Mouse (Mus musculus) thymus, postnatal 4 days (tissue): ENCODE data around the gene H2-DMb2.
A peak's percentile ranks its signal among the peaks of the same experiment; 100 is the strongest.
"Not testable (repeated sequence)": the region's sequence is repeated elsewhere in the genome, so short reads cannot be mapped to it uniquely, and the experiment has no call there.

Experiments
- DNase-seq: peaks from one replicate; pipeline ENCODE4 v3.0.0; 2021

Gene H2-DMb2

GRCm38 (mm10) chr17:34138655-34139054 is 4.5 kb upstream of the H2-DMb2 start:
- no peak for DNase-seq

GRCm38 (mm10) chr17:34139416-34139815 is 3.7 kb upstream of the H2-DMb2 start:
- DNase-seq: no peak

GRCm38 (mm10) chr17:34140240-34140639 is 2.9 kb upstream of the H2-DMb2 start:
- DNase-seq: no peak

- no peak for DNase-seq
These were observed 1.7 kb upstream of the H2-DMb2 start for GRCm38 (mm10) chr17:34141448-34141847.

GRCm38 (mm10) chr17:34142456-34143010 is 574 bp upstream of the H2-DMb2 start:
- DNase-seq: no peak

- DNase-seq: no peak
These were observed 354 bp downstream of the H2-DMb2 start for GRCm38 (mm10) chr17:34143461-34143860.

GRCm38 (mm10) chr17:34144221-34144620 is 1.1 kb downstream of the H2-DMb2 start:
- DNase-seq: not testable (repeated sequence)

- no peak for DNase-seq
These were observed 1.9 kb downstream of the H2-DMb2 start for GRCm38 (mm10) chr17:34144960-34145371.

- no peak for DNase-seq
These were observed 9.8 kb downstream of the H2-DMb2 start, which contains the start of gene H2-DMb1 for GRCm38 (mm10) chr17:34152923-34153322. H2-DMb1 (plus strand) TSS chr17:34153072.

GRCm38 (mm10) chr17:34155534-34155933 is 12.4 kb downstream of the H2-DMb2 start:
- no peak for DNase-seq

GRCm38 (mm10) chr17:34164202-34164895 is 21.2 kb downstream of the H2-DMb2 start:
- peak; percentile 76 for DNase-seq

GRCm38 (mm10) chr17:34165033-34165730 is 22.1 kb downstream of the H2-DMb2 start:
- DNase-seq: peak; percentile 66

GRCm38 (mm10) chr17:34169279-34169678 is 26.2 kb downstream of the H2-DMb2 start:
- DNase-seq: peak; percentile 60

GRCm38 (mm10) chr17:34170487-34170876 is 27.4 kb downstream of the H2-DMb2 start:
- no peak for DNase-seq

GRCm38 (mm10) chr17:34170877-34171498 is 27.9 kb downstream of the H2-DMb2 start:
- DNase-seq: peak; percentile 89

- peak; percentile 63 for DNase-seq
These were observed 29.4 kb downstream of the H2-DMb2 start for GRCm38 (mm10) chr17:34172528-34172927.

GRCm38 (mm10) chr17:34174075-34174474 is 31.0 kb downstream of the H2-DMb2 start:
- DNase-seq: no peak

GRCm38 (mm10) chr17:34177179-34177578 is 34.1 kb downstream of the H2-DMb2 start:
- DNase-seq: peak; percentile 52

GRCm38 (mm10) chr17:34179019-34179418 is 35.9 kb downstream of the H2-DMb2 start:
- no peak for DNase-seq

GRCm38 (mm10) chr17:34179913-34180859 is 37.1 kb downstream of the H2-DMb2 start:
- DNase-seq: no peak

- no peak for DNase-seq
These were observed 40.6 kb downstream of the H2-DMb2 start for GRCm38 (mm10) chr17:34183564-34184219.

GRCm38 (mm10) chr17:34185526-34185925 is 42.4 kb downstream of the H2-DMb2 start:
- DNase-seq: no peak
